Mouse (Mus musculus) liver, embryonic 16.5 days (tissue): Measurements from ENCODE around the gene Olfr656. TPM values are rescaled to one million over a fixed set of nuclear protein-coding genes. Genes with fewer than 3 reads are reported as not detected.

Experiments used
- ATAC-seq: fragments of 200-750 bp; cut with Nextera tagmentation; 2 replicates; pipeline ENCODE4 v1.8.0; 2017; ENCODE audit warnings: low read depth, mild to moderate bottlenecking, moderate number of reproducible peaks, moderate library complexity
- H3K27ac ChIP-seq: fragments of 300-500 bp; sonication (generic); 2 replicates; pipeline ENCODE4 v1.5.1; 2014; ENCODE audit warnings: mild to moderate bottlenecking, low read length
- H3K27me3 ChIP-seq: fragments of 300-500 bp; sonication (generic); 2 replicates; pipeline ENCODE4 v1.6.1; 2014; ENCODE audit warnings: low read depth, low read length, mixed read lengths; ENCODE audit not compliant: control insufficient read depth, insufficient read depth
- H3K36me3 ChIP-seq: fragments of 300-500 bp; sonication (generic); 2 replicates; pipeline ENCODE4 v1.6.1; 2014; ENCODE audit warnings: mild to moderate bottlenecking; ENCODE audit not compliant: control insufficient read depth, insufficient read depth
- H3K4me1 ChIP-seq: fragments of 300-500 bp; sonication (generic); 2 replicates; pipeline ENCODE4 v1.6.1; 2014; ENCODE audit warnings: low read depth, low read length, mixed read lengths; ENCODE audit not compliant: control insufficient read depth
- H3K4me2 ChIP-seq: fragments of 300-500 bp; sonication (generic); 2 replicates; pipeline ENCODE4 v1.6.1; 2014; ENCODE audit warnings: low read depth, low read length, mixed read lengths
- H3K4me3 ChIP-seq: fragments of 300-500 bp; sonication (generic); 2 replicates; pipeline ENCODE4 v1.5.1; 2014; ENCODE audit warnings: low read depth, mild to moderate bottlenecking, low read length
- H3K9ac ChIP-seq: fragments of 300-500 bp; sonication (generic); 2 replicates; pipeline ENCODE4 v1.6.1; 2014; ENCODE audit warnings: low read depth, low read length
- H3K9me3 ChIP-seq: fragments of 300-500 bp; sonication (generic); replicated peaks from 2 replicates; pipeline ENCODE4 v1.6.1; 2016; ENCODE audit warnings: low read length; ENCODE audit not compliant: control insufficient read depth
- WGBS: fragments of 180-500 bp; shearing (Covaris S2); extraction: QIAGEN DNeasy Blood & Tissue Kit; methylation state at CpG from one replicate; pipeline ENCODE4 v1.1.7; 2014; ENCODE audit not compliant: insufficient replicate concordance; 5-methylcytosine and 5-hydroxymethylcytosine counted together
- polyA plus RNA-seq: library from polyadenylated mRNA; unstranded; fragments of >200 nt; fragmentation: Nextera tagmentation; extraction: Ambion mirVana; gene quantifications from 2 replicates; pipeline ENCODE4 v1.2.1, GENCODE M21; 2015

The Olfr656 gene
- polyA plus RNA-seq = not detected in 2 replicates

GRCm38 (mm10) chr7:104613655-104614054 lies at the start of gene Olfr656:
Olfr656 (plus strand) TSS chr7:104613955.
- no peak within 1 kb of the TSS for H3K4me3 ChIP-seq
- no peak within 1 kb of the TSS for H3K27ac ChIP-seq
- no peak for ATAC-seq
- no peaks in the 10 kb centered on the region for H3K4me1 ChIP-seq
- 46% methylated on average over 4 of the region's 4 CpGs for WGBS
- no peak within 1 kb of the TSS for H3K4me2 ChIP-seq
- no peaks in the 10 kb centered on the region for H3K9me3 ChIP-seq
- H3K9ac ChIP-seq = no peak within 1 kb of the TSS
- no peaks in the 10 kb centered on the region for H3K27me3 ChIP-seq
- no peaks in the 10 kb centered on the region for H3K36me3 ChIP-seq

- no peak within 1 kb of the TSS for H3K4me2 ChIP-seq
- H3K9ac ChIP-seq = no peak within 1 kb of the TSS
- H3K36me3 ChIP-seq = no peaks in the 10 kb centered on the region
- H3K4me3 ChIP-seq = no peak within 1 kb of the TSS
- no peak within 1 kb of the TSS for H3K27ac ChIP-seq
- 41% methylated on average over 2 of the region's 2 CpGs for WGBS
- no peak for ATAC-seq
- H3K9me3 ChIP-seq = no peaks in the 10 kb centered on the region
- H3K4me1 ChIP-seq = no peaks in the 10 kb centered on the region
- H3K27me3 ChIP-seq = no peaks in the 10 kb centered on the region
Measured at GRCm38 (mm10) chr7:104577014-104577413, 36.7 kb upstream of the Olfr656 start, which contains the start of gene Olfr653. Olfr653 (plus strand) TSS chr7:104577314.

GRCm38 (mm10) chr7:104580846-104581245 lies 32.9 kb upstream of the Olfr656 start:
- no peak for ATAC-seq
- H3K4me3 ChIP-seq = no peak overlapping the region
- no peaks in the 10 kb centered on the region for H3K9me3 ChIP-seq
- H3K4me2 ChIP-seq = no peak overlapping the region
- H3K27me3 ChIP-seq = no peaks in the 10 kb centered on the region
- no peak overlapping the region for H3K27ac ChIP-seq
- WGBS = 64% methylated on average over 4 of the region's 4 CpGs
- no peak overlapping the region for H3K9ac ChIP-seq
- no peaks in the 10 kb centered on the region for H3K36me3 ChIP-seq
- H3K4me1 ChIP-seq = no peaks in the 10 kb centered on the region

GRCm38 (mm10) chr7:104581429-104581828 lies 32.3 kb upstream of the Olfr656 start:
- no peaks in the 10 kb centered on the region for H3K4me1 ChIP-seq
- no peak for ATAC-seq
- H3K9ac ChIP-seq = no peak overlapping the region
- H3K4me2 ChIP-seq = no peak overlapping the region
- no peaks in the 10 kb centered on the region for H3K36me3 ChIP-seq
- WGBS = 67% methylated on average over 4 of the region's 4 CpGs
- H3K27ac ChIP-seq = no peak overlapping the region
- no peak overlapping the region for H3K4me3 ChIP-seq
- H3K27me3 ChIP-seq = no peaks in the 10 kb centered on the region
- H3K9me3 ChIP-seq = no peaks in the 10 kb centered on the region

- ATAC-seq = no peak
- H3K4me3 ChIP-seq = no peak within 1 kb of the TSS
- H3K9ac ChIP-seq = no peak within 1 kb of the TSS
- H3K4me2 ChIP-seq = no peak within 1 kb of the TSS
- 64% methylated on average over 4 of the region's 4 CpGs for WGBS
- no peaks in the 10 kb centered on the region for H3K9me3 ChIP-seq
- H3K36me3 ChIP-seq = no peaks in the 10 kb centered on the region
- no peak within 1 kb of the TSS for H3K27ac ChIP-seq
- H3K27me3 ChIP-seq = no peaks in the 10 kb centered on the region
- H3K4me1 ChIP-seq = no peaks in the 10 kb centered on the region
Measured at GRCm38 (mm10) chr7:104586725-104587124, 27.0 kb upstream of the Olfr656 start, which contains the start of gene Olfr654. Olfr654 (plus strand) TSS chr7:104587025.

GRCm38 (mm10) chr7:104588274-104588673 lies 25.5 kb upstream of the Olfr656 start:
- H3K27ac ChIP-seq = no peak overlapping the region
- WGBS = 56% methylated on average over 5 of the region's 5 CpGs
- no peaks in the 10 kb centered on the region for H3K9me3 ChIP-seq
- no peak overlapping the region for H3K4me3 ChIP-seq
- H3K27me3 ChIP-seq = no peaks in the 10 kb centered on the region
- no peak overlapping the region for H3K4me2 ChIP-seq
- H3K36me3 ChIP-seq = no peaks in the 10 kb centered on the region
- H3K4me1 ChIP-seq = no peaks in the 10 kb centered on the region
- no peak overlapping the region for H3K9ac ChIP-seq
- no peak for ATAC-seq

GRCm38 (mm10) chr7:104601679-104602078 lies 12.1 kb upstream of the Olfr656 start, which contains the start of gene Olfr655:
Olfr655 (minus strand) TSS chr7:104601779.
- no peaks in the 10 kb centered on the region for H3K36me3 ChIP-seq
- no peaks in the 10 kb centered on the region for H3K27me3 ChIP-seq
- no peaks in the 10 kb centered on the region for H3K9me3 ChIP-seq
- no peak within 1 kb of the TSS for H3K4me3 ChIP-seq
- ATAC-seq = no peak
- WGBS = 61% methylated on average over 2 of the region's 2 CpGs
- H3K27ac ChIP-seq = no peak within 1 kb of the TSS
- no peak within 1 kb of the TSS for H3K9ac ChIP-seq
- H3K4me1 ChIP-seq = no peaks in the 10 kb centered on the region
- no peak within 1 kb of the TSS for H3K4me2 ChIP-seq

- Histone ChIP-seq H3K27ac (no peak overlapping the region), H3K4me3 (no peak overlapping the region)
- ATAC-seq = no peak
Measured at GRCm38 (mm10) chr7:104603173-104603572, 10.6 kb upstream of the Olfr656 start.

GRCm38 (mm10) chr7:104604727-104605126 lies 9.0 kb upstream of the Olfr656 start:
- Histone ChIP-seq H3K4me3 (no peak overlapping the region), H3K9me3 (no peaks in the 10 kb centered on the region), H3K27me3 (no peaks in the 10 kb centered on the region), H3K9ac (no peak overlapping the region), H3K27ac (no peak overlapping the region), H3K4me2 (no peak overlapping the region), H3K36me3 (no peaks in the 10 kb centered on the region), H3K4me1 (no peaks in the 10 kb centered on the region)
- ATAC-seq = no peak

More at GRCm38 (mm10) chr7:104603173-104603572, 10.6 kb upstream of the Olfr656 start:
- H3K9ac ChIP-seq = no peak overlapping the region
- H3K9me3 ChIP-seq = no peaks in the 10 kb centered on the region
- H3K36me3 ChIP-seq = no peaks in the 10 kb centered on the region
- 1% methylated on average over 3 of the region's 3 CpGs for WGBS
- no peak overlapping the region for H3K4me2 ChIP-seq
- H3K27me3 ChIP-seq = no peaks in the 10 kb centered on the region
- H3K4me1 ChIP-seq = no peaks in the 10 kb centered on the region
